Mouse (Mus musculus) liver, embryonic 14.5 days (tissue): Measurements from ENCODE around the gene Sox21.

Source experiments
- CTCF ChIP-seq: IDR thresholded peaks from 2 replicates; pipeline ENCODE4 v1.5.1; 2016; ENCODE audit warnings: antibody characterized with exemption, low read depth, control low read depth
- EP300 ChIP-seq: IDR thresholded peaks from 2 replicates; pipeline ENCODE4 v1.6.1; 2016; ENCODE audit warnings: antibody characterized with exemption, low read depth

GRCm38 (mm10) chr14:118235973-118236885 lies 601 bp downstream of the Sox21 start:
- no peak for TF ChIP-seq CTCF
- no peak for TF ChIP-seq EP300
